Mouse (Mus musculus) layer of hippocampus, postnatal 25 days (tissue): ENCODE measurements around the gene S1pr1. TPM values are rescaled to one million over a fixed set of nuclear protein-coding genes. Genes with fewer than 3 reads are reported as not detected.

ENCODE experiments used
- DNase-seq, 2 experiments: peaks; one replicate each; pipeline ENCODE4 v3.0.0; 2022; ENCODE audit warnings: mixed read lengths in 2 of 2, low spot score in 1 of 2; ENCODE audit errors: extremely low spot score in 1 of 2
- total RNA-seq, 2 experiments: library from RNA; stranded (reverse); gene quantifications; 2 replicates each; pipeline ENCODE4 v1.2.3; 2021

The S1pr1 gene
- total RNA-seq, 2 experiments from 2014 or later: 94.9 to 95.2 TPM

DNA sequence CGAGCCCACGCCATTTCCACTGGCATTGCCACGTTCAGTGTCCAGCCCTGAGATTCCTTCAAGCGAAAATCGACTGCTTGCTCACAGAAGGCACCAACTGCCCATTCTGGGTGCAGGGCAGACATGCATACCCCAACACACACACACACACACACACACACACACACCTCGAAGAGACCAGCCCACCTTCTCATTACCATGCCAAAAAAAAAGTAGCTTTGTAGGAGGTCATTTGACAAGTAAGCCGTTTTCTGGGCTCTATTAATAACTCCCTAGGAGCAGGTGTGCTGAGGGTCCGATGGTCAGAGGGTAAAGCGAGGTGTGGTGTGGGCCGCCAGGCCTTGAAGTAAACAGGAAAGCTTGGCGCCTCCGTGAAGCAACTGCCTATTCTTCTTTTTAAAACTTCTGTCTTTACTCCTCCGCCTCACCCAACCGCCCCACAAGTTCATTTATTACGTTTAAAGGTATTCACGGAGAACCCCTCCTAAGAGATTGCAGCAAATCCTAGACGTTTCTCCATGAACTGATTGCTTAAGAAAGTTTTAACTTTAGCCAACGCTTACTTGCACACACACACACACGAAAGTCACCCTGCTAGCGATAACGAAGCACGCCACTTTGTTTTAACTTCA is 1.3 kb downstream of the S1pr1 start:
- DNase-seq: no peak

DNA sequence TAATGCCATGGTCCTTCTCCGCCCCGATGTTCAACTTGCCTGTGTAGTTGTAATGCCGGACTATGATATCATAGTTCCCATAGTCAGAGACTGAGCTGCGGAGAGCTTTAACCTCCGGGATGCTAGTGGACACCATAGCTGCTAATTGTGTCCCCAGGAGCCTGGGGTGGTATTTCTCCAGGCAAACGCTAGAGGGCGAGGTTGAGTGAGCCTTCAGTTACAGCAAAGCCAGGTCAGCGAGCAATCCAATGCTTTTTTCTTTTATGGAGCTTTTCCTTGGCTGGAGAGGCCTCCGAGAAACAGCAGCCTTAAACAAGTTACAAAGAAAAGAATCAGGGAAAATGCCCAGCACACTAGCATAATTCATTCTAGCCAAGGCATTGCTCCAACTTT is 2.1 kb downstream of the S1pr1 start:
- DNase-seq: peak; percentile 57 to 76

DNA sequence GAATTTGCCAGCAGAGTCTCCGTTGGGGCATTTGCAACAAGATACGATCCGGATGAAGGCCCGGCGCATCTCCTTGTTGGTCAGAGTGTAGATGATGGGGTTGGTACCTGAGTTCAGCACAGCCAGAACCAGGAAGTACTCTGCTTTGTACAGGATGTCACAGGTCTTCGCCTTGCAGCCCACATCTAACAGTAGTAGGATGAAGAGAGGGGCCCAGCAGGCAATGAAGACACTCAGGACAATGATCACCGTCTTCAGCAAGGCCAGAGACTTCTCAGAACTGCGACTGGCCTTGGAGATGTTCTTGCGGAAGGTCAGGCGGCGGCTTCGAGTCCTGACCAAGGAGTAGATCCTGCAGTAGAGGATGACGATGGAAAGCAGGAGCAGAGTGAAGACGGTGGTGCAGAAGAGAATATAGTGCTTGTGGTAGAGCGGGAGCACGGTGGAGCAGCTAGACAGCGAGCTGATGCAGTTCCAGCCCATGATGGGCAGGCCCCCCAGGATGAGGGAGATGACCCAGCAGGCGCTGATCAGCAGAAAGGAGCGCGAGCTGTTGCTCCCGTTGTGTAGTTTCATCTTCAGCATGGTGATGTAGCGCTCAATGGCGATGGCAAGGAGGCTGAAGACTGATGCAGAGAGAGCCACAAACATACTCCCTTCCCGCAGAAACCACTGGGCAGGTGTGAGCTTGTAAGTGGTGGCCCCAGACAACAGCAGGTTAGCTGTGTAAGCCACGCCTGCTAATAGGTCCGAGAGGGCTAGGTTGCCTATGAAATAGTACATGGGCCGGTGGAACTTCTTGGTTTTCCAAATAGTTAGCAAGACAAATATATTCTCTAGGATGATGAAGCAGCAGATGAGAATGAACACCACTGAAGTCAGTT is 2.7 kb downstream of the S1pr1 start:
- no peak for DNase-seq

DNA sequence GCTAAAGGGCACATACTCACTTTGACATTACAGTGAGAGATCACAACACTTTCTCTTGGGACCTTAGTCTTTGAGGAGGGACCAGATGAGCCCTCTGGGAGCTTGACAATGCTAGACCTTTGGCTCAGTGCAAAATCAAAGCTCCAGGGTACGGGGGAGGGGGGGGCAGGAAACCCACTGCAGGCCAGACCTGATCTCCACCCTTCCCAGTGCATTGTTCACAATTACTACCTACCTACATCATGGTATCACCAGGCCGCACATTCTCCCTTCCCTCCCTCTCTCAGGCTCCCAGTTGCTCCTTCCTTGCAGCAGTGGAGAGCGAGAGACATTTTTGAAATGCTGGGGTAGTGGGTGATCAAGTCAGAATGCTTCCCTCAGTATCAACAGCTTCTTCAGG is 3.5 kb downstream of the S1pr1 start:
- no peak for DNase-seq

DNA sequence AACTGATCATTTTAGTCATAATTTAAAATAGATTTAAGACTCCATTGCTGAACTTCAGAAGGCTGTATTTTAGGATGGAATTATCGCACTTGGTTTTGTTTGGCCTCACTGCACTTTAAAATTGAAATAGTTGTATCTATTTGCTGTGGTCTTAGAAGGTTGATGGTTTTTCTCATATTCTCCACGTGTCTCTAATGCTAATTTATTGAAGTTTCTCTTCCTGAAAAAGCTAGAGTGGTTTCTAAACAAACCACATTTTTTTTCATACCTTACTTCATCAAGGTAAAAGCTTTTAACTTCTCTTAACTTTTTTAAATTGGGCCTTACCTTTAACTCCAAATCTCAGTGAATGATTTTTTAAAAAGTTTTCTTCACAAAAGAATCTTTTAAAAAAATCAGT is 4.8 kb downstream of the S1pr1 start:
- no peak for DNase-seq

DNA sequence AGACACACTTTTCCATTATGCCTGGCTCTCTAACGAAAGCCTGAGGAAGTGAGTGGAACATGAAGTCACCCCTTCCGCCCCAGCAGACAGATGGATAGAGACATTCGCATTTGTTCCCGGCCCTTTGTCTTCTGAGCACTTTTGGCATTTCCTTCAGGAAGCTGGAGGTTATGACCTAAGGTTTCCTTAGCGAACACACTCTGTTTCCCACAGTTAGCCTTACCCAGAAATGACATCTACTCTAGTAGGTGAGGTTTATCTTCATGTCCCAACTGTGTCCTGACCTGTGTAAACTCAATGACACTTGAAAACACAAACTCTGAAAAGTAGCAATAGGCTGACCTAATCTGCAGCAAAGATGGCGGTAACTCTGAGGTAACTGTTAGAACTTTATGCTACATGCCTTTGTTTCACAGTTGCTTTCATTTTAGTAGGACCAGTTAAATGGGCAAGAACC is 5.7 kb downstream of the S1pr1 start:
- DNase-seq: no peak

DNA sequence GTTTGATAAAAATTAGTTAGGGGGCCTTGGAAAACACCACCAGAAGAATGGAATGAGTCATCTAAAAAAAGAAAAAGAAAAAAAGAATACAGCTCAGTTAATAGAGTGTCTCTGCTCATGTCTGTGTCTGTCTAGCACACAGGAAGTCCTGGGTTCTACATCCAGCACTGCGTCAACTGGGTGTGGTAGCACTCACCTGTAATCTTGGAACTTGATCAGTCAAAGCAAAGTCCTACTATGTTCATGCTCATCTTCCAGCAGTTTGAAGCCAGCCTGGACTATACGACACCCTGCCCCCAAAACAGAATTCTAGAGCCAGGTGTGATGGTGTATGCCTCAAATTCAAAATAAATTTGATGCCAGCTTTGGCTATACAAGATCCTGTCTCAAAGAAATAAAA is 8.1 kb downstream of the S1pr1 start:
- no peak for DNase-seq

DNA sequence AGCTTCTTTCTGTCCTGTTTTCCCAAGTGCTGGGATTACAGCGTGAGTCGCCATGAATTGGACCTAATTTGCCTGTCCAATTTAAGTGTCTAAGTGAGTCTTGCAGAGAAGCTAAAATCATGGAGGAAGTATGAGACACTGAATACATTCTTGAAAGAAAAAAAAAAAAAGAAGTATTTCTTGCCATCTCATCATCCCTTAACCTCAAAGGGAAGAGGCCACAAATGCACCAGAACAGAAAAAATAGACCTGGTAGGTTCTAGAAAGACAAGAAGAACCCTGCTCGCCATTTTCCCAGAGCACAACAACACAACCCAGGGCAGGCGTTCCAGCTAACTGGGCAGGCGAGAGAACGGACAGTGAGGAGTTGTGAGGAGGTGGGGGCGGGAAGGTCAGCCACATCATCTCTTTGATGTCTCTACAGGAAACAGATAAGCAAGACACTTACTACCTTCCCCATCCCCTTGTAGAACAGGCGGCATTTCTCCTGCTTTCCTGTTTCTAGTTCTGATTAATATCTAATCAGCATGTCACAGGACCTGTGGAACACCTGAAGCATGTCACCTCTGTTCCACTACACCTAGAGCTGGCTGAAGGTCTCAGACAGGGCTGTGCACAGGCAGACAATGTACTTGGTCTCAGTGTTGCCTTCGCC is 10.5 kb downstream of the S1pr1 start:
- DNase-seq: no peak

DNA sequence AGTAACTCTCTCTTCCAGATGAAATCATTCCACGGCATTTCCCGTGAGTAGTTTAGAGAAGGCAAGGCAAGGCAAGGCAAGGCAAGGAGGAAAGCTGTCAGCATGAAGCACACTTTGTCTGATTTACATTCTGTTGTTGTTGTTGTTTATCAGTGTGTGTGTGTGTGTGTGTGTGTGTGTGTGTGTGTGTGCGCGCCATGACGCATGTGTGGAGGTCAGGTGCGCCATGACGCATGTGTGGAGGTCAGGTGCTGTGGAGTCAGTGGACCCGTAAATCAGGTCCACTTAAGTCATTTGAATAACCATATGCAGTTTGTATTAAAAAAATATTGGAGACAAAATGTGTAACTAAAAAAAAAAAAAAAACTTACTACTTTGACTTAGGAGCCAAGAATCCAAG is 11.2 kb downstream of the S1pr1 start:
- DNase-seq: no peak

DNA sequence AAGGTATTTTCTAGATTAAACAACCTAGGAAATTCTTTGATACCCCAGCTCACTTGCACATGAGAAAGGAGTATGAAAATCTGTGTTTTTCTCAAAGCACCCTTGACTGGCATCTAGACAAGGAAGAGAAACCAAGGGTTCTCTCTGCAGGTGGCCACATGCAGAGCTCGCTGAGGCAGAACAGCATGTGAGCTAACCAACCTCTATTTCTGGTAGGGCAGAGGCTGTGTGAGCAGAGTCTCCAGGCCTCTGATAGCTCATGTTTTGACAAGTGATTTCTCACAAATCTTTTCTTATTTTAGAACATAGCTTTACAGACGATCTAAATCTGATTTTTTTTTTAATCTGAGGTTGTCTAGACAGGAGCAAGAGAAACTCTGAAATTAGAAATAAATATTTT is 12.8 kb downstream of the S1pr1 start:
- DNase-seq: no peak

DNA sequence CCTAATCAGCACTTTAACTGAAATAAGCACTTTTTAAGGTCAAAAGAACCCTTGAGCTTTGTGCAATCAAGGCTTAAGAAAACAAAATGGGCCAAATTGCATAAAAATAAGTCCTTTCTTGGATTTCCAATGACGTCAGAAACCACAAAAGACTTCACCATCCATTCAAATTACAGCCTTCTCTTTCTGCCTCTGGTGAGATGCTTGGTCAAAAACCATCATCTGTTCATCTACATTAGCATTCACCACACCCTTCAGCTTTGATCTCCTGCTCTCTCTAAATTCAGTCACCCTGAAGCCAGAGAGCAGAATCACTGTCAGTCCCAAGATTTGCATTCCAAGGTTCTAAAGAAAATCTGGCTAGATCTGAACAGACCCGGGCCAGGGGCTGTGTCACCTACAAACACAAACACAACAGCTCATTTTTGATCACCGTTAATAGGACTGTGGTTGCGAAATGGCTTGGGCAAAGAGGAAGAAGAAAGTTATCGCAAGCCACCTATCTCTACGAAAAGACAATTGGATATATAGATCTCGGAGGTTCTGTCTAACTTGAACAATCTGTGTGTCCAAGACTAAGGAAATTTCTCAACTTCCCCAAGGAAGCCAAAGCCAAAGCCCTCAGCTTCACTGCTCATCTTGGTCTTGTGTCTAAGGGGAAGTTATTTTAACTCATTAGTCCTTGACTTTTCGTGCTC is 19.5 kb downstream of the S1pr1 start:
- no peak for DNase-seq

DNA sequence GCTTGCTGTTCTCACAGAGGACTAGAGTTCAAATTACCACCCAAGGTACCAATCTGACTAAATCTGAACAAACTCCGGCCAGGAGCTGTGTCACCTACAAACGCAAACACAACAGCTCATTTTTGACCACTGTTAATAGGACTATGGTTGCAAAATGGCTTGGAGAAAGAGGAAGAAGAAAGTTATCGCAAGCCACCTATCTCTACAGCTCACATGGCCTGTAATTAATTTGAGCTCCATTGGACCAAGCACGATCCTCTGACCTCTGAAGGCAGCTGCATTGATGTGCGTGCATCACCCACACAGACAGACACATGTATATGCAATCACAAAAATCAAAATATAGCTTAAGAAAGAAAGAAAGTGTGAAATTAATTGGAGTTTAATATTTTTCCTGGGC is 20.7 kb downstream of the S1pr1 start:
- no peak for DNase-seq

DNA sequence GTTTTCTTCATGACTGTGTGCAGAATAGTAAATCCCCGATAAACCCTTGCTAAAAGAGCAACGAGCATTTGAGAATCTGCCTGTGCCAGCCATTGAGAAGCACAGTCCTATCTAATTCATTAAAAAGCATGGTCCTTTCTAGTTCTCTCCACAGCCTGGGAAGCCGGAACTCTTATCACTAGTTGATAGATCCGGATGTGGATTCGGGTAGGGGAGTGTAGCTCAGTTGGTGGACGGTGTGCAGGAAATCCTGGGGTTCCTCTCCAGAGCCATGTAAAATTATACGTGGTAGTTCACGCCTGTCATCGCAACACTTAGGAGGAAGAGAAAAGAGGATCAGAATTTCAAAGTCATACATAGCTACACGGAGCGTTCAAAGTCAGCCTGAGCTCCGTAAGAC is 21.5 kb downstream of the S1pr1 start:
- DNase-seq: no peak

DNA sequence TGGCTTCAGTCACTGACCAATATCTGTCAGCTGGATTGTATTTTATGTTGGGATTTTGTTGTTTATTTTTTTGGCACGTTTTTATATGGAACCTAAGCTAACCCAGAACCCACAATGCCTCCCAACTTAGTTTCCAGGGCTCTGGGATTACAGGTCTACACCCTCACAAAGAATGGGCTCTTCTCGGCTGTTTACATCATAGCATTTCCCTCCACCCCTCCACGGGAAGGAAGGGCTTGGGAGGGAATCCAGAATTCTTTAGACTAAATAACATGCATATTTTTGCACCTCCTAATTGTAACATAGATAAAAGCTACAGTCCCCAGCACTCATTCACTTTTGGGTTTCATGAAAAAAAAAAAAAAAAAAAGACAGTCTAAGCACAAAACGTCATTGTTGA is 22.0 kb downstream of the S1pr1 start:
- DNase-seq: no peak

DNA sequence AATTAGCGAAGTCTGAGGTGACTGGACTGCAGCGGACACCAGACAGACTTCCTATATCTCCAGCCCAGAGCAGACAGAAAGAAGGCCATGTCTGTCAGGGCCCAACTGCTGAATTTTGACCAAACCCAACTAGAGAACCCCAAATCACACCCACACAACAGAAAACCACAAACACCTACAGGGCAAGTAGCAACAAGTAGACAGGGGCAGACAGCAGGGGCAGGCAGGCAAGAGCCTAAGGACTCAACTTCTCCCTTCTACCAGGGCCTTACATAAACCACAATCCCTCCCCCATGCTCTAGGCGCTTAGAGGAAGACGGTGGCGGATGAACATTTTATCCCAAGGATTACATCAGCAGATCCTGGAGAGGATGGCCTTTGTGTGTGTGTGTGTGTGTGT is 22.5 kb downstream of the S1pr1 start:
- no peak for DNase-seq

DNA sequence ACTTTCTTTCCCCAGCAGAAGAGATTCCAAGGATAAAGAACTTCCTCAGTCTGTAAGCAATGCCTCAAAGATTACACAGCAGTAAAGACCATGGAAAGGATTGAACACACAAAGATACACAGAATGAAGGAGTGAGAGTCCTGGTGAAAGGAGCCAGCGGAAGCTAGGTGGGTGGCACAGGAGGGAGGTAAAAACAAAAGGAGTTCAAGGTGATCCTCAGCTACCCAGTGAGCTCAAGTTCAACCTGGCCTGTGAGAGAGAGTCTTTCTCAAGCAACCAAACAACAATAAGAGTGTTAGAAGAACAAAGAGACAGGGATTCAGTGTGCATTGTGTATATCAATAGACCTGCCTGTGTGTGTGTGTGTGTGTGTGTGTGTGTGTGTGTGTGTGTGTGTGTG is 25.0 kb downstream of the S1pr1 start:
- no peak for DNase-seq

DNA sequence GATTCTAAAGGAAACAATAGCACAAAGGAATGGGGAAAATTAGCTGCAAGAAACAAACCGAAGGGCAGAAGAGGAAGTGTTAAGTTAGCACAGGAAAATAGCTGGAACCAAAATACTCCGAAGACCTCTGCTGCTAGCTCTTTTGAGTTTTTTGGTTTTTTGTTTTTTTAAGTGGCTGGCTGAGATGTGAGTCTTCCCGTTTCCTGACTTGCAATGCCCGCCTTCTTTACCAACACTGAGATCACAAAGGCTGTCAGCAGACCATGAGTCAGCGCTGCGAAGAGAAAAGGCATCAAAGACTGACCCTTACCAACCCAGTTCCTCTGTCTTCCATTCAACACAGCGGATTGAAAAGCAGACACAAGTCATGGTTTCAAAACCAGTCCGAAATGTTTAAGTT is 25.5 kb downstream of the S1pr1 start:
- DNase-seq: no peak

DNA sequence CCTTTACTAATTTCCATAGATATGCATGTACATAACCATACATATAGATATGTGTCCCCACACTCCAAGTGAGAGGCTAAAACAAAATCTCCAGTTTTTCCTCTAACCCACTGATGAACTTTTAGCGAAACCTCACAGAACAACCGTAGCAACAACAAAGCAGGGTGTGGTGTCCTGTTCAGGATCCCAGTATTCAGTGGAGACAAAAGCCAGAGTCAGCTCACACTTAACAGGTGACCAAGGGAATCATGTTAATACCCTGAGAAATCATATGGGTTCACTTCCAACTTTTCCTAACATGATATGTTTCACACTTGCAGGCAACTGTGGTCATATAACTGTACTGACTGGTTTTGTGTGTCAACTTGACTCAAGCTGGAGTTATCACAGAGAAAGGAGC is 27.1 kb downstream of the S1pr1 start:
- DNase-seq: no peak

DNA sequence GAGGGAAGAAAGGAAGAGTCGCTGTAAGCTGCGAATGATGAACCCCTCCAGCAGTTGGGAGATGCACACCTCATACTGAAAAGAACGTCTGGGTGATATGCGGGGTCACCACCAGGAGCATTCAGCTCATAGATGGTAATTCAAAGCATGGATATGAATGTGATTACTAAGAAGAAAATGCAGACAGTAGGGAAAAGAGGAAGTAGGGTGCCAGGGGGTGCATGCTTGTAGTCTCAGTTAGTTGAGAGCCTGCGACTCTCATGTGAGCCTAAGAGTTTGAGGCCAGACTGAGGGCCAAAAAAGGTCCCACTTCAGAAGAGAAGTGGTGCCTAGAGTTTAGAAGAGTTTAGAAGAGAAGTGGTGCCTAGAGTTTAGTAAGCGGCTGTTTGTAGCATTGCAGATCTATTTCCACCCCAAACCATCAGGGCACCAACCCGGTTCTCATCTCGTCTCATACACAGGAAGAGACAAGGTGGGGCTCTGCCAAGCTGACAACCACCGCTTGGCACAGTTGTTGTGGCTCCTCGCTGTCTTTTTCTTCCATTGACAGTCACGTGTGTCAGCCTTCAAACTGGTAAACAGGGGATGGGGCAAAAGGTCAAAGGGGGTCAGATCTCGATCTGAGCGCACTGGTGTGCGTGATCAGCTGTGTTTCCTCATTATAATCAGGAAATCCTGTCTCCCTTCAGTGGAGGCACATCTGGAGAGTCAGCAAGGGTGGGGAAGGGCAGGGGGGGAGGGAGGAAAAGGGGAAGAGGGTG is 32.4 kb downstream of the S1pr1 start:
- no peak for DNase-seq

DNA sequence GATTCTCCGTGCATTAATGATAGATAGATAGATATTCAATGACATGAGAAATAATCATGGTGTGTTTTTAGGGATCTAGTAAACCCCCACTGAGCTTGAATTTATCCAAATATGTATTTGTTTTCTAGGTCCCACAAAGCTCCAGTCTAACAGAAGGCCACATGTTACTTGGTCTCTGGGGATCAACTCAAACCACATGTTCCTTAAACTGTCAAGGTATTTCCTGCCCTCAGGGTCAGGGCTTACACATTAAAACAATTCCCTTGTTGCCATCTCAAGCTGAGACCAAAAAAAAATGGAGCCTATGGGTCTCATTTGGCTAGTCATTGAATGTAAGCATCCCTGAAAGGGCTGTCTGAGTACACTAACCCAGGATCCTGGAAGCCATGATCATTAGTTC is 33.7 kb downstream of the S1pr1 start:
- DNase-seq: no peak
